Mouse (Mus musculus) gastrocnemius, adult 2 months (tissue): Measurements from ENCODE around the gene Gucd1. TPM values are rescaled to one million over a fixed set of nuclear protein-coding genes. Genes with fewer than 3 reads are reported as not detected.
A peak's percentile ranks its signal among the peaks of the same experiment; 100 is the strongest.

Experiments used
- DNase-seq: peaks from one replicate; pipeline ENCODE4 v3.0.0; 2022
- H3K27ac ChIP-seq: fragments of 200-600 bp; 2 replicates; pipeline ENCODE4 v1.8.1; 2022; ENCODE audit warnings: mild to moderate bottlenecking
- H3K4me3 ChIP-seq: fragments of 200-600 bp; 2 replicates; pipeline ENCODE4 v1.8.1; 2022; ENCODE audit warnings: mild to moderate bottlenecking, moderate library complexity
- CTCF ChIP-seq: fragments of 200-600 bp; IDR thresholded peaks from 2 replicates; pipeline ENCODE4 v1.8.1; 2022; ENCODE audit warnings: antibody characterized with exemption, mild to moderate bottlenecking, moderate library complexity
- intact Hi-C: fragments of 180-260 bp; cut with DNase I; formaldehyde crosslinking; loops from one replicate; pipeline ENCODE4 v1.15.1; 2025
- total RNA-seq, 2 experiments: library from RNA; stranded (reverse); gene quantifications; 2 replicates each; pipeline ENCODE4 v1.2.3; 2021

Gene Gucd1
- total RNA-seq, 2 experiments from 2014 or later, result 48.2 to 78.7 TPM

DNA sequence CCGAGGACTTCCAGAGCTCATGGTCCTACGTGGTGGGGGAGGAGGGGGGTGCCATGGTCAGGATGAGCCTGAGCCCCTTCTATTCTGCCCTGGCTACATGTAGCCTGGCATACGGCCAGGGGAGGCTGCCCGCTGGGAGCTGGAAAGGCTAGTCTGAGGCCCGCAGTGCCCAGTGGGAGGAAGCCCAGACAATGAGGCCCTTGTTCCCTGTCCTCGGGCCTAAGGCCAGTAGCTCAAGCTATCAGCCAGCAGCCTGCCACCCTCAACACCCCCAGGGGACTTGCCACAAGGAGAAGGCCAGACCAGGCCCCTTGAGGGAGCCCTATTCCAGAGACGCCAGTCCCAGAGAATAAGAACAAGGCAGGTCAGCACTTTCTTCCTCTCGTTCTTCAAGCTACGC is 38.3 kb upstream of the Gucd1 start:
- Histone ChIP-seq H3K4me3 (no peak overlapping the region), H3K27ac (no peak overlapping the region)
- no peak for TF ChIP-seq CTCF
- no peak for DNase-seq
- intact Hi-C loops, result no loop called here

- no peak overlapping the region for H3K27ac ChIP-seq
- intact Hi-C loops, result no loop called here
- H3K4me3 ChIP-seq, result no peak overlapping the region
- no peak for DNase-seq
- no peak for TF ChIP-seq CTCF
Measured at GRCm38 (mm10) chr10:75555557-75555956, 37.8 kb upstream of the Gucd1 start.

- Histone ChIP-seq H3K4me3 (no peak overlapping the region), H3K27ac (no peak overlapping the region)
- intact Hi-C loops, result no loop called here
- no peak for TF ChIP-seq CTCF
- no peak for DNase-seq
Measured at GRCm38 (mm10) chr10:75554090-75554489, 36.3 kb upstream of the Gucd1 start.

DNA sequence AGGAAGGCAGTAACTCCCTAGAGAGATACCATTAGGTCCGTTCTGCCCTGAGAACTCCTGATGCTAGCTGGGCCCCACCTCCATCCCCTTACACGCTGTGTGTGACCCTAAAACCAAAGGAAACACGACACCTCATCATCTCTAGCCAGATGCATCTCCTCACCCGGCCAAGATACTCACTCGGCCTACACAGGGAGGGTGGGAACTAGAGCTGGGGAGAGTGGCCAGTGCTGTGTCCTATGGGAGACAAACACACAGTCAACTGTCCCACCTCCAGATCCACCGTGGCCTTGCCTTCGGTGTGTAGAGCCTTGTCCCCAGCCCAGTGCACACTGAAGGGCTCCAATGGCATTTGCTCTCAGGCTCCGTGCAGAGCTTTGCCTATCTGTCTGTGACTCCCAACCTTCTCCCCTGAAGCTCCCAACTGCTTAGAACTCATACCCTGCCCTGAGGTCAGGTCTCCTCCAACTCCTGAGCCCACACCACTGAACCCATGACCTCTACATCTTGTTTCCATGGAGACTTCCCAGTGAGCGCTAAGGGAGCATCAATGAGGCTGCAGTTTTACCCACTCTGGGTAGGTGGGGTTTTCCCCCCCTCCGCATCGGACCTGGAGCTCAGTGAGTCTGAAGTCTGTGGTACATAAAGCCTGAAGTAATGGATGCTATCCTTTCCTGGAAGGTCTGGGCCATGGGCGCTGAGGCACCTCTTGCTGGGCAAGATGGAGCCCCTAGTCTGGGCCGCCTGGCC is 35.1 kb upstream of the Gucd1 start:
- no peak overlapping the region for H3K4me3 ChIP-seq
- H3K27ac ChIP-seq, result no peak overlapping the region
- no peak for DNase-seq
- TF ChIP-seq CTCF, result no peak
- intact Hi-C loops, result no loop called here

- H3K4me3 ChIP-seq, result no peak overlapping the region
- TF ChIP-seq CTCF, result no peak
- intact Hi-C loops, result no loop called here
- H3K27ac ChIP-seq, result no peak overlapping the region
- no peak for DNase-seq
Measured at GRCm38 (mm10) chr10:75552106-75552505, 34.3 kb upstream of the Gucd1 start.

DNA sequence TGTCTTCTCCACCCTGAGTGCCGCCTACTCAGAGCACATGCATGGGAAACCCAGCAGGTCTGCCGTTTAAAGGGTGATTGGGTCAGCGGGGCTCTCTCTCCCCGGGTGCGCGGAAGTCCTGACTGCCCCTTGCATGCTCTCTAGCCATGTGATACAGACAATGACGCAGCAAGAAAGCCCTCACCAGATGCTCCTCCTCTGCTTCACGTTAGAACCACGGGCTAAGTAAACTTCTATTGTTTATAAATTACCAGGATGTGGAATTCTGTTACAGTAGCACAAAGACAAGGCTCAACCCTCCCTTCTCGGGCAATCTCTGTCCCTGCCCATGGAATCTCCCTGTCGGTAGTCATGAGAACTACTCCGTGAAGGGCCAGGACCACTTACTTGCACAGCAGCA is 33.4 kb upstream of the Gucd1 start:
- Histone ChIP-seq H3K4me3 (no peak overlapping the region), H3K27ac (no peak overlapping the region)
- no peak for TF ChIP-seq CTCF
- no peak for DNase-seq
- intact Hi-C loops, result no loop called here

DNA sequence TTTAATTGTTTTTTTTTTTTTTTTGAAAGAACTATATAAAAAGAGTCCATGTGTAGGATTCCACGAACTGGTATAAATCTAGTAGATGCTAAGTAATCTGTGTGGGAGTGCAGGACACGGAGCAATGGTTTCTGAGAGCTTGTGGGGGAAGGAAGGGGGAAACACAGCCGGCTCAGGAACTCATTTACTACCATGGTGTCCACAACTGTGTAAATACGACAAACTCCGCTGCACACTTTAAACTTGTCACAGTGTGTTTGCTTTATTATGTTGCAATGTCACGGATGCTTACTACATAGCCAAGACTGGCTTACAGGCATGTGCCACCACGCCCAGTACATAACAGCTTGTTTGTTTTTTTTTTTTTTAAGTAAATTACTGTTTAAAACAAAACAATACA is 32.1 kb upstream of the Gucd1 start:
- Histone ChIP-seq H3K27ac (no peak overlapping the region), H3K4me3 (no peak overlapping the region)
- intact Hi-C loops, result no loop called here
- DNase-seq, result no peak
- no peak for TF ChIP-seq CTCF

GRCm38 (mm10) chr10:75548486-75548885 is 30.7 kb upstream of the Gucd1 start:
- intact Hi-C loops, result no loop called here
- TF ChIP-seq CTCF, result no peak
- Histone ChIP-seq H3K27ac (no peak overlapping the region), H3K4me3 (no peak overlapping the region)
- DNase-seq, result no peak

GRCm38 (mm10) chr10:75547901-75548300 is 30.1 kb upstream of the Gucd1 start:
- TF ChIP-seq CTCF, result no peak
- Histone ChIP-seq H3K4me3 (no peak overlapping the region), H3K27ac (no peak overlapping the region)
- no peak for DNase-seq
- intact Hi-C loops, result no loop called here

- no peak overlapping the region for H3K4me3 ChIP-seq
- DNase-seq, result no peak
- intact Hi-C loops, result no loop called here
- TF ChIP-seq CTCF, result no peak
- H3K27ac ChIP-seq, result no peak overlapping the region
Measured at GRCm38 (mm10) chr10:75536123-75536522, 18.4 kb upstream of the Gucd1 start.

DNA sequence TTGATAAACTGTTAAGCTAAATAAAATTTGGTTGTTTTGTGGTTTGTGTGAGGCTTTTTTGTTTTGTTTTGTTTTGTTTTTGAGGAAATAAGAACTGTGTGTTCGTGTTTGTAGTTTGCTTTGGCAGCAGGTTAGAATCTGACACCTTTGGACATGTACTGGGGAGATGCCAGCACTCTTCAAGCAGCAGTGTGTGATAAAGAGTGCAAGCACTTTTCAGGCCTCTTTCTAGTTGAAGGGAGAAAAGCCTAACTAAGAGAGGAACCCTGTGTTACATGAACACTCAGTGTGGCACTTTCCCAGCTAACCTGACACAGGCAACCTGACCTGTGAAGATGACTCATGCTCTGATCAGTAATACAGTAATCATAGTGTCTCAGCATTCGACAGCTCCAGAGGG is 17.7 kb upstream of the Gucd1 start:
- intact Hi-C loops, result no loop called here
- no peak overlapping the region for H3K27ac ChIP-seq

GRCm38 (mm10) chr10:75534934-75535333 is 17.2 kb upstream of the Gucd1 start:
- no peak overlapping the region for H3K27ac ChIP-seq
- no peak for TF ChIP-seq CTCF
- no peak overlapping the region for H3K4me3 ChIP-seq
- intact Hi-C loops, result no loop called here
- no peak for DNase-seq

More for the DNA sequence above, 17.7 kb upstream of the Gucd1 start:
- TF ChIP-seq CTCF, result no peak
- no peak overlapping the region for H3K4me3 ChIP-seq
- no peak for DNase-seq

GRCm38 (mm10) chr10:75534216-75534615 is 16.4 kb upstream of the Gucd1 start:
- DNase-seq, result no peak
- no peak for TF ChIP-seq CTCF
- no peak overlapping the region for H3K27ac ChIP-seq
- intact Hi-C loops, result no loop called here
- no peak overlapping the region for H3K4me3 ChIP-seq

DNA sequence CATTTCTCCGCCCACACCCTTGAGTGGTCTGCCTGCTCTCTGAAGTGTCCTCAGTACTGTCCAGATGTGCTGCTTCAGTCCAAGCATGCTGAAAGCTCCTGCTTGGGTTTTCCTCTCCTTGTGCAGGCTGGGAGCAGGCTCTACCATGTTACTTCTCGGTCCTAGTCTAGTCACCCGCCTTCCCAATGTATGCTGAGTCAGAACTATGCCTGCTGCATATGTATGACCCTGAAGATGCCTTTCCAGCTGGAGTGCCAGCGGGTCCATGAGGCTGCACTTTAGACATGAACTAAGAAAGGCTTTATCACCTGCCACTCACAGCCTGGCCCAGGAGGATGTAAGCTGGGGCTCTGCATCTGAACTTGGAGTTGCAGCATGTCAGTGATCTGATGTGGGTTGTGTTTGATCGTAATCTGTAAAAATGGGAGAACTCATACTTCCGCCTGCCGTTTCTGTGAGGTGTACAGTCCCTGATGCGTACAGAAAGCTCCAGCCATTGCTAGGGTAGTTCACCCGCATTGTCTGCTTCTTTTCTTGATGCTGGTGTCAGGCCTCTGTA is 13.8 kb upstream of the Gucd1 start:
- peak overlapping the region; percentile 33; the same call in 1 of the 2 replicates for H3K27ac ChIP-seq

More for the DNA sequence above, 13.8 kb upstream of the Gucd1 start:
- intact Hi-C loops, result no loop called here
- DNase-seq, result no peak
- no peak for TF ChIP-seq CTCF
- H3K4me3 ChIP-seq, result no peak overlapping the region
